Mouse (Mus musculus) heart, postnatal 0 days (tissue): ENCODE results near the gene Gm8122. TPM values are rescaled to one million over a fixed set of nuclear protein-coding genes. Genes with fewer than 3 reads are reported as not detected.
"Not testable (repeated sequence)": the region's sequence is repeated elsewhere in the genome, so short reads cannot be mapped to it uniquely, and the experiment has no call there.

Experiments
- ATAC-seq: fragments of 200-750 bp; cut with Nextera tagmentation; 2 replicates; pipeline ENCODE4 v1.8.0; 2017; ENCODE audit warnings: low read depth, moderate number of reproducible peaks, moderate library complexity; ENCODE audit not compliant: insufficient read depth
- DNase-seq: peaks from one replicate; pipeline ENCODE4 v3.0.0-alpha.2; 2016; ENCODE audit warnings: low spot score
- H3K27ac ChIP-seq: fragments of 300-500 bp; sonication (generic); 2 replicates; pipeline ENCODE4 v1.5.1; 2014; ENCODE audit warnings: low read depth, mild to moderate bottlenecking
- H3K27me3 ChIP-seq: fragments of 300-500 bp; sonication (generic); 2 replicates; pipeline ENCODE4 v1.6.1; 2014; ENCODE audit warnings: low read length, mixed read lengths; ENCODE audit not compliant: control insufficient read depth, insufficient read depth
- H3K36me3 ChIP-seq: fragments of 300-500 bp; sonication (generic); replicated peaks from 2 replicates; pipeline ENCODE4 v1.6.1; 2014; ENCODE audit warnings: low read length, mixed read lengths; ENCODE audit not compliant: control insufficient read depth, insufficient read depth
- H3K4me1 ChIP-seq: fragments of 300-500 bp; sonication (generic); 2 replicates; pipeline ENCODE4 v1.6.1; 2014; ENCODE audit warnings: antibody characterized with exemption; ENCODE audit not compliant: control insufficient read depth, insufficient read depth
- H3K4me2 ChIP-seq: fragments of 300-500 bp; sonication (generic); 2 replicates; pipeline ENCODE4 v1.6.1; 2014; ENCODE audit warnings: low read depth, mild to moderate bottlenecking, low read length, moderate library complexity
- H3K4me3 ChIP-seq: fragments of 300-500 bp; sonication (generic); 2 replicates; pipeline ENCODE4 v1.5.1; 2014; ENCODE audit warnings: low read depth, low read length
- H3K9ac ChIP-seq: fragments of 300-500 bp; sonication (generic); replicated peaks from 2 replicates; pipeline ENCODE4 v1.6.1; 2014; ENCODE audit warnings: low read depth, low read length, mixed read lengths
- H3K9me3 ChIP-seq: fragments of 300-500 bp; sonication (generic); replicated peaks from 2 replicates; pipeline ENCODE4 v1.6.1; 2016; ENCODE audit warnings: low read length; ENCODE audit not compliant: control insufficient read depth
- WGBS: fragments of 180-500 bp; shearing (Covaris S2); extraction: QIAGEN DNeasy Blood & Tissue Kit; methylation state at CpG from one replicate; pipeline ENCODE4 v1.1.7; 2014; 5-methylcytosine and 5-hydroxymethylcytosine counted together
- polyA plus RNA-seq: library from polyadenylated mRNA; unstranded; fragments of >200 nt; fragmentation: Nextera tagmentation; extraction: Ambion mirVana; gene quantifications from 2 replicates; pipeline ENCODE4 v1.2.1, GENCODE M21; 2015
- total RNA-seq: library from RNA; depleted of rRNA; stranded (reverse); fragments of >200 nt; gene quantifications from 2 replicates; pipeline ENCODE4 v1.2.3, GENCODE M21; 2014; ENCODE audit warnings: low replicate concordance; rRNA removed

The Gm8122 gene
- total RNA-seq: not detected in 2 replicates
- not detected in 2 replicates for polyA plus RNA-seq

GRCm38 (mm10) chr14:43235204-43235603 lies at the start of gene Gm8122:
Gene Gm8122 (minus strand): TSS chr14:43235304.
- H3K4me3 ChIP-seq, H3K36me3 ChIP-seq, H3K9me3 ChIP-seq, ATAC-seq, H3K4me2 ChIP-seq, H3K9ac ChIP-seq, H3K27me3 ChIP-seq, H3K27ac ChIP-seq, H3K4me1 ChIP-seq, DNase-seq: not testable (repeated sequence)
- WGBS: 72% methylated on average over 3 of the region's 4 CpGs

- H3K4me3 ChIP-seq, H3K9ac ChIP-seq, H3K4me1 ChIP-seq, H3K9me3 ChIP-seq, H3K27me3 ChIP-seq, H3K4me2 ChIP-seq, H3K27ac ChIP-seq, DNase-seq, ATAC-seq, H3K36me3 ChIP-seq: not testable (repeated sequence)
- 72% methylated on average over 3 of the region's 3 CpGs for WGBS
These were observed 43.6 kb upstream of the Gm8122 start for GRCm38 (mm10) chr14:43278681-43279080.

DNA sequence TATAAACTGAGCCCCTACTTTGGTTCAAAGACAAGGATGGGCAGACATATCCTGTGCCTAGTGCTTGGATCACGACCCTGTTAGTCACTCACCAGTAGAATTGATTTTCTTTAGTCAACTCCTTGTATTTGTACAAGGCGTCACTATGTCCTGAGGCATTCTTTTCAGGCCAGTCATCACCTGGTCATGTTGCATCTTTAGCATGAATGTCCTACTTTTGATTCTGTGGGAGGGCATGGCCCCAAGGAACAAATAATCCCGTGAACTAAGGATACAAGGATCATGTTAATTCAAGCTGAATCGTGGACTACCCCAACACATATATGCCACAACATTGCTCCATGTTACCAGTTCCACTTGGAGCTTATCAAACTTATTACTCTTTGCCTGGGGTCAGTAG lies 43.0 kb upstream of the Gm8122 start:
- WGBS: 37% methylated on average over 4 of the region's 4 CpGs
- H3K9me3 ChIP-seq, H3K4me1 ChIP-seq, H3K27me3 ChIP-seq, H3K36me3 ChIP-seq, DNase-seq, H3K4me2 ChIP-seq, H3K27ac ChIP-seq, H3K4me3 ChIP-seq, ATAC-seq, H3K9ac ChIP-seq: not testable (repeated sequence)

DNA sequence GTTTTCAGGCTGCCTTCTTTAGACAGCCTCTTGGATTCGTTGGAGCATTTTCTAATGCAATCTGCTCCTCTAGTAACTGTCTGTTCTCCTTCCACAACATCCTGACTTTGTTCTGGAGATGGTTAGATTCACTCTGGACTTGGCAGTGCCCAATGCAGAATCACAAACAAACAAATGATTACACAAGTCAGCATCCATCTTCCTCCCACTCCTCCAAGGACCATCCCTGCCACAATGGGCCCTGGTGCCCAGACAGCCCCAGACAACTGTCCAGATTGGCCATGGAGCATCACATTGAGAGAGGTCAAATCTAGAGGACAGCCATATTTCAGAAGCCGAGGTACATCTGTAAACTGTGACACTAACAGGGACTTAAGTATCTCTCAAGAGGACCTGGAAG lies 42.4 kb upstream of the Gm8122 start:
- not testable (repeated sequence) for H3K9ac ChIP-seq, H3K4me2 ChIP-seq, H3K9me3 ChIP-seq, H3K4me1 ChIP-seq, H3K27ac ChIP-seq, H3K36me3 ChIP-seq, H3K27me3 ChIP-seq, ATAC-seq, DNase-seq, H3K4me3 ChIP-seq
- WGBS: 41% methylated on average over 2 of the region's 2 CpGs

DNA sequence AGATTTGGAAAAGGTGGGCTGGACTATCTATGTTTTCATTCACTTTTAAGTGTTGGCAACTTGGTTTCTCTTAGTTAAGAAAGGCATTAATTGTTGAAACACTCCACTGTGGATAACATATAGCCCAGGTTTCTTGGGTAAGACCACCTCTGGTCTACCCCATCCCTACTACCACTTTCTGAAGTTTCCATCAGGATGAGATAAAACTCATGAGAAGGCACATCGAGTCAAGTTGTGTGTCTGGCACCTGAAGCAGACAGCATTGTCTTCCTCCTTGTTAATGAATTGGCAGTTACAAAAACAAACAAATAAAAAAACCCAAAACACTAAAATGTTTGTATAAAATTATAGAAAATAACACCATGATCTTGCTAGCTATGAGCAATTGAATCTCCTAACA lies 40.6 kb upstream of the Gm8122 start:
- H3K36me3 ChIP-seq, H3K27ac ChIP-seq, ATAC-seq, H3K4me3 ChIP-seq, H3K9ac ChIP-seq, H3K4me2 ChIP-seq, H3K9me3 ChIP-seq, H3K27me3 ChIP-seq, DNase-seq, H3K4me1 ChIP-seq: not testable (repeated sequence)
- WGBS: 69% methylated on average over 1 of the region's 1 CpGs

- not testable (repeated sequence) for H3K4me2 ChIP-seq, H3K9ac ChIP-seq, H3K27me3 ChIP-seq, H3K4me3 ChIP-seq, H3K4me1 ChIP-seq, ATAC-seq, H3K27ac ChIP-seq, H3K36me3 ChIP-seq, H3K9me3 ChIP-seq
- DNase-seq: peak; percentile 3
- WGBS: 67% methylated on average over 8 of the region's 8 CpGs
These were observed 39.9 kb upstream of the Gm8122 start, which contains the start of gene Gm9732 for GRCm38 (mm10) chr14:43274986-43275511. Gene Gm9732 (plus strand): TSS chr14:43275036.

- DNase-seq, ATAC-seq, H3K9ac ChIP-seq, H3K4me2 ChIP-seq, H3K9me3 ChIP-seq, H3K36me3 ChIP-seq, H3K4me1 ChIP-seq, H3K27me3 ChIP-seq, H3K27ac ChIP-seq, H3K4me3 ChIP-seq: not testable (repeated sequence)
- 82% methylated on average over 1 of the region's 1 CpGs for WGBS
These were observed 38.1 kb upstream of the Gm8122 start for GRCm38 (mm10) chr14:43273161-43273560.

DNA sequence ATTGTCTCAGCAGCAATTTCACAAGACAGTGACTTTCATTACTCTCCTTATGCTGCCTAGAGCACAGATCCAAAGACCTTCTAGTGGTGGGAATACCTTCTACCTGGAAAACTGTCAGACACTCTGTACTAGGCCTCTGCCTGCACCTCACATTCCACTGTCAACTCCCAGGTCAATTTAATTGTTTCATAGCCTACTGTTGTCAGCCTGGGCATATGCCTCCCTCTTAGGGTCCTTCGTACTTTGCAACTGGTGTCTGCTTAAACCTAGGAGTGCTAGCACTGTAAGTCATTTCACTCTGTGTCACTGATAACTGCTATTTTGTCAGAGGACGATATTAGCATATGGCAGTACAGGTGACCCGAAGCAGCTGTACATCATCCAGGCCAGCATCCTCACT lies 34.1 kb upstream of the Gm8122 start:
- 69% methylated on average over 3 of the region's 3 CpGs for WGBS
- H3K36me3 ChIP-seq, H3K4me2 ChIP-seq, DNase-seq, H3K27ac ChIP-seq, ATAC-seq, H3K9ac ChIP-seq, H3K9me3 ChIP-seq, H3K4me3 ChIP-seq, H3K4me1 ChIP-seq, H3K27me3 ChIP-seq: not testable (repeated sequence)

GRCm38 (mm10) chr14:43268521-43269084 lies 33.5 kb upstream of the Gm8122 start:
- not testable (repeated sequence) for H3K27me3 ChIP-seq, H3K27ac ChIP-seq, H3K4me1 ChIP-seq, H3K9me3 ChIP-seq, H3K4me3 ChIP-seq, DNase-seq, H3K9ac ChIP-seq, H3K4me2 ChIP-seq, ATAC-seq, H3K36me3 ChIP-seq
- 32% methylated on average over 2 of the region's 2 CpGs for WGBS
